Mouse (Mus musculus) olfactory bulb, adult 2 months (tissue): ENCODE data around the gene Atp11a.

Experiments
- CTCF ChIP-seq: fragments of 200-500 bp; IDR thresholded peaks from 2 replicates; pipeline ENCODE4 v1.5.1; 2012; ENCODE audit warnings: low read depth, mild to moderate bottlenecking, low read length, moderate library complexity; ENCODE audit not compliant: insufficient read depth
- POLR2A ChIP-seq: fragments of 200-500 bp; IDR thresholded peaks from 2 replicates; pipeline ENCODE4 v1.6.1; 2012; ENCODE audit warnings: mild to moderate bottlenecking, low read depth, low read length, moderate library complexity; ENCODE audit not compliant: insufficient read depth

DNA sequence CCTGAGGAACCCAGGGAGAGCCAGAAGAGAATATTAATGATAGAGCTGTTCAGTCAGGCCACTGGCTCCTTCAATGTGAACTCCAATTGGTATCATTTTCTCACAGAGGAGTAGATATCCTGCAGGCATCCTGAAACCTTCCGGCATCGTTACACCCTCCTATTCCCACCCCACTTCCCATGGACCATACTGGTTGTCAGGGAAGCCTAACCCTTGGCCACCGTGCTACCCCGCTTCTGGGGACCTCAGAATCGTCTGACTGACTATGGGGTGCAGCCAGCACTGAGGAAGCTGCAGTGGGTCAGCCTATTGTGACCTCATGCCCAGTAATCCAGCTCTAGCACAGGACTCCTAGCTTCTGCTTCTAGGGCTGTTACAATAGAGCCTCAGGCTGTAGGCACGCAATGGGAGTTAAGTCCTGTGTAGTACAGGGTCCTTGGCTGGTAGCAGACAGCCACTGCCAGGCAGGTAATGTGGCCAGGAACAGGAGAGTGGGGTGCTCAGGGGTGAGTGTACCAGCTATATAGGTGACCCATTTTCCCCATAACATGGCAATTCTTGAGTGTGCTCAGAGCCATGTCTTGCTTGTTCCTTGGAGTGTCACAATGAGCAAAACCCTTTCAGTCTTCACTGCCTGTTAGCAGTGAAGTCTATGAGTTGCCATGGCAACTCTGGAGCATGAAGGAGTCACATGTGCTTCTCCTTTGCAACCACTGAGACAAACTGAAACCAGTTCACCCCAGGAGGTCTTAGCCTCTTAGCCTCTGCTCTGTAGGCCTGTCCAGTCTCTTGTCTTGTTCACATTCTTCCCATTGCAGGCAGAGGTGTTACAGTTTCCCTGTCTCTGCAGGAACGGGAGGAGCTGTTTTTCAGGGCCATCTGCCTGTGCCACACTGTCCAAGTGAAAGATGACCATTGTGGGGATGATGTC is 75.1 kb downstream of the Atp11a start:
- TF ChIP-seq CTCF (no peak), POLR2A (no peak)
